Mouse (Mus musculus): ENCODE data around the gene Tet2.

DNA sequence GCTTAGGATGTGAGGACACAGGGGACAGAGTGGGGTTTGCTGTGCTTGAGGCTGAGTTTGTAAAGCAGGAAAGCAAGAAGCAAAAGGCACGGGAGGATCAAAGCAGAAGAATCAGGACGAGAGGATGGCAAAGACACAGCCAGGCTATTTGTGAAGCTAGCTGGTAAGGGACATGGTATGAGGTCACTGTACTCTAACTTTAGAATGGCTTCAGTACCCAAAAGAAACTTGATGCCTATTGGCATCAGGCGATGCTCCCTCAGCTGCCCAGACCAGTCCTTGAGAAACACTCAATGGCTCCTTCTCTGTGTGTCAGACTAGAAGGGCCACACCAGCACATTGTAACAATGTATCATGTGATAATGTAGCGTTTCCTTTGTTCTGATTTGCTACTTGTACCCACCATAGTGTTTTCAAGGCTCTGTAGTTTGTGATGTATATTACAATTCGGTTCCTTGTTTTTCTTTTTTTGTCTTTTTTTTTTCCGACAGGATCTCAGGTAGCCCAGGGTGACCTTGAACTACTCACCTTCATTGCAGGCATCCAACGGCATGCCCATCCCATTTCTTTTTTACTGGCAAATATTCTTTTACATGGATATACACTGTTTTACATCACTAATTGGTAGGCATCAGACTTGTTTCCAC, 45.7 kb upstream of the Tet2 start:
- no peak for TF ChIP-seq GATA1 (IDR thresholded peaks at IDR 0.05; ENCODE audit: borderline replicate concordance, low read length)
- TF ChIP-seq FLI1 (IDR thresholded peaks at IDR 0.05; ENCODE audit: low read length) = no peak

All from megakaryocyte, embryonic 14.5 days (primary cell).